Mouse (Mus musculus) lung, adult 18-20 months (tissue): Measurements from ENCODE around the gene L3mbtl2.
"Not testable (repeated sequence)": the region's sequence is repeated elsewhere in the genome, so short reads cannot be mapped to it uniquely, and the experiment has no call there.

Experiments used
- DNase-seq, 2 experiments: peaks; one replicate each; pipeline ENCODE4 v3.0.0; 2022; ENCODE audit warnings: mixed read lengths in 2 of 2

L3mbtl2 gene

GRCm38 (mm10) chr15:81663697-81664561 lies at the start of gene L3mbtl2:
Gene L3mbtl2 (plus strand): TSS chr15:81663889.
- DNase-seq, result peak; percentile 93 to 94

GRCm38 (mm10) chr15:81649516-81650455 lies 13.9 kb upstream of the L3mbtl2 start:
- DNase-seq, result no peak

GRCm38 (mm10) chr15:81650636-81651035 lies 13.1 kb upstream of the L3mbtl2 start:
- DNase-seq, result no peak

GRCm38 (mm10) chr15:81661701-81662100 lies 2.0 kb upstream of the L3mbtl2 start:
- DNase-seq, result no peak

GRCm38 (mm10) chr15:81663281-81663680 lies 408 bp upstream of the L3mbtl2 start:
- no peak for DNase-seq

- DNase-seq, result no peak
Measured at GRCm38 (mm10) chr15:81666957-81667356, 3.3 kb downstream of the L3mbtl2 start.

GRCm38 (mm10) chr15:81670231-81670640 lies 6.5 kb downstream of the L3mbtl2 start:
- peak; percentile 25 to 33 for DNase-seq

GRCm38 (mm10) chr15:81676637-81677036 lies 12.9 kb downstream of the L3mbtl2 start:
- DNase-seq, result no peak

- no peak for DNase-seq
Measured at GRCm38 (mm10) chr15:81680301-81680805, 16.7 kb downstream of the L3mbtl2 start.

- DNase-seq, result no peak
Measured at GRCm38 (mm10) chr15:81693366-81693966, 29.8 kb downstream of the L3mbtl2 start.

GRCm38 (mm10) chr15:81693967-81694881 lies 30.5 kb downstream of the L3mbtl2 start:
- peak; percentile 88 to 89 for DNase-seq

GRCm38 (mm10) chr15:81694891-81695290 lies 31.2 kb downstream of the L3mbtl2 start:
- DNase-seq, result no peak

- DNase-seq, result no peak
Measured at GRCm38 (mm10) chr15:81697175-81697574, 33.5 kb downstream of the L3mbtl2 start, which contains the start of gene Chadl. Gene Chadl (minus strand): TSS chr15:81697287.

GRCm38 (mm10) chr15:81697847-81698246 lies 34.2 kb downstream of the L3mbtl2 start:
- DNase-seq, result peak; percentile 15 to 33

- DNase-seq, result no peak
Measured at GRCm38 (mm10) chr15:81698532-81698931, 34.8 kb downstream of the L3mbtl2 start.

- no peak for DNase-seq
Measured at GRCm38 (mm10) chr15:81700161-81700560, 36.5 kb downstream of the L3mbtl2 start.

GRCm38 (mm10) chr15:81700601-81701000 lies 36.9 kb downstream of the L3mbtl2 start:
- no peak for DNase-seq

GRCm38 (mm10) chr15:81701350-81701749 lies 37.7 kb downstream of the L3mbtl2 start:
- not testable (repeated sequence) for DNase-seq

GRCm38 (mm10) chr15:81702306-81703093 lies 38.8 kb downstream of the L3mbtl2 start:
- DNase-seq, result no peak

- no peak for DNase-seq
Measured at GRCm38 (mm10) chr15:81703094-81703489, 39.4 kb downstream of the L3mbtl2 start.

- no peak for DNase-seq
Measured at GRCm38 (mm10) chr15:81708991-81709390, 45.3 kb downstream of the L3mbtl2 start.
